Mouse (Mus musculus): ENCODE data around the gene Gm6763. TPM values are rescaled to one million over a fixed set of nuclear protein-coding genes. Genes with fewer than 3 reads are reported as not detected.

Gm6763 gene
- not detected for polyA plus RNA-seq (2014; fragmentation: Illumina TruSeq; extraction: RNeasy Lipid Tissue Mini Kit (QIAGEN cat#74804); ENCODE audit: low read depth, low replicate concordance)

GRCm38 (mm10) chr10:104151197-104151596 lies at the start of gene Gm6763:
Gm6763 (plus strand) TSS chr10:104151497.

GRCm38 (mm10) chr10:104142687-104143086 lies 8.6 kb upstream of the Gm6763 start, which contains the start of gene Gm21293:
Gm21293 (plus strand) TSS chr10:104142987.

GRCm38 (mm10) chr10:104159706-104160105 lies 8.4 kb downstream of the Gm6763 start, which contains the start of gene Gm8764:
Gm8764 (plus strand) TSS chr10:104160006.

GRCm38 (mm10) chr10:104168215-104168614 lies 16.9 kb downstream of the Gm6763 start, which contains the start of gene Gm21304:
Gm21304 (plus strand) TSS chr10:104168515.

GRCm38 (mm10) chr10:104176724-104177123 lies 25.4 kb downstream of the Gm6763 start, which contains the start of gene Gm21312:
Gm21312 (plus strand) TSS chr10:104177024.

GRCm38 (mm10) chr10:104185233-104185632 lies 33.9 kb downstream of the Gm6763 start, which contains the start of gene Gm20765:
Gm20765 (plus strand) TSS chr10:104185533.

GRCm38 (mm10) chr10:104193742-104194141 lies 42.4 kb downstream of the Gm6763 start, which contains the start of gene Gm4340:
Gm4340 (plus strand) TSS chr10:104194042.

Other genes with a start within 250 kb of the Gm6763 start
- not detected for gene Gm21293, start 8.5 kb upstream of the Gm6763 start, polyA plus RNA-seq (2014; fragmentation: Illumina TruSeq; extraction: RNeasy Lipid Tissue Mini Kit (QIAGEN cat#74804); ENCODE audit: low read depth, low replicate concordance)
- gene Gm8764, start 8.5 kb downstream of the Gm6763 start, polyA plus RNA-seq (2014; fragmentation: Illumina TruSeq; extraction: RNeasy Lipid Tissue Mini Kit (QIAGEN cat#74804); ENCODE audit: low read depth, low replicate concordance), result not detected
- not detected for gene Gm21304, start 17.0 kb downstream of the Gm6763 start, polyA plus RNA-seq (2014; fragmentation: Illumina TruSeq; extraction: RNeasy Lipid Tissue Mini Kit (QIAGEN cat#74804); ENCODE audit: low read depth, low replicate concordance)
- gene Gm21312, start 25.5 kb downstream of the Gm6763 start, polyA plus RNA-seq (2014; fragmentation: Illumina TruSeq; extraction: RNeasy Lipid Tissue Mini Kit (QIAGEN cat#74804); ENCODE audit: low read depth, low replicate concordance), result not detected
- not detected for gene Gm20765, start 34.0 kb downstream of the Gm6763 start, polyA plus RNA-seq (2014; fragmentation: Illumina TruSeq; extraction: RNeasy Lipid Tissue Mini Kit (QIAGEN cat#74804); ENCODE audit: low read depth, low replicate concordance)
- gene Gm4340, start 42.5 kb downstream of the Gm6763 start, polyA plus RNA-seq (2014; fragmentation: Illumina TruSeq; extraction: RNeasy Lipid Tissue Mini Kit (QIAGEN cat#74804); ENCODE audit: low read depth, low replicate concordance), result not detected

Data from adrenal gland, adult 10 weeks (tissue).